Mouse (Mus musculus) heart, embryonic 13.5 days (tissue): ENCODE results near the gene Dclk1. TPM values are rescaled to one million over a fixed set of nuclear protein-coding genes. Genes with fewer than 3 reads are reported as not detected.

Source experiments
- ATAC-seq: fragments of 200-750 bp; cut with Nextera tagmentation; 2 replicates; pipeline ENCODE4 v1.8.0; 2017; ENCODE audit warnings: moderate TSS enrichment; ENCODE audit not compliant: insufficient number of reproducible peaks, low FRiP score, low TSS enrichment; ENCODE audit errors: extremely low read depth
- H3K27ac ChIP-seq: fragments of 300-500 bp; sonication (generic); replicated peaks from 2 replicates; pipeline ENCODE4 v1.5.1; 2015; ENCODE audit warnings: moderate library complexity, mild to moderate bottlenecking, inconsistent platforms
- H3K27me3 ChIP-seq: fragments of 300-500 bp; sonication (generic); replicated peaks from 2 replicates; pipeline ENCODE4 v1.6.1; 2015; ENCODE audit warnings: mild to moderate bottlenecking, inconsistent platforms
- H3K36me3 ChIP-seq: fragments of 300-500 bp; sonication (generic); 2 replicates; pipeline ENCODE4 v1.6.1; 2015; ENCODE audit warnings: mild to moderate bottlenecking, inconsistent platforms
- H3K4me1 ChIP-seq: fragments of 300-500 bp; sonication (generic); 2 replicates; pipeline ENCODE4 v1.6.1; 2015; ENCODE audit warnings: inconsistent platforms
- H3K4me2 ChIP-seq: fragments of 300-500 bp; sonication (generic); 2 replicates; pipeline ENCODE4 v1.6.1; 2015; ENCODE audit warnings: inconsistent platforms, mild to moderate bottlenecking, moderate library complexity
- H3K4me3 ChIP-seq: fragments of 300-500 bp; sonication (generic); 2 replicates; pipeline ENCODE4 v1.5.1; 2015; ENCODE audit warnings: moderate library complexity, mild to moderate bottlenecking, inconsistent platforms
- H3K9ac ChIP-seq: fragments of 300-500 bp; sonication (generic); 2 replicates; pipeline ENCODE4 v1.6.1; 2015; ENCODE audit warnings: inconsistent platforms, mild to moderate bottlenecking, moderate library complexity
- H3K9me3 ChIP-seq: fragments of 300-500 bp; sonication (generic); 2 replicates; pipeline ENCODE4 v1.6.1; 2016; ENCODE audit warnings: inconsistent platforms
- WGBS: fragments of 180-500 bp; shearing (Covaris S2); methylation state at CpG from one replicate; pipeline ENCODE4 v1.1.7; 2015; ENCODE audit warnings: mixed read lengths; 5-methylcytosine and 5-hydroxymethylcytosine counted together
- polyA plus RNA-seq: library from polyadenylated mRNA; unstranded; fragments of >200 nt; fragmentation: Nextera tagmentation; extraction: Ambion mirVana; gene quantifications from 2 replicates; pipeline ENCODE4 v1.2.1, GENCODE M21; 2015

The Dclk1 gene
- polyA plus RNA-seq, 1 experiment from 2014 or later = 8.2 TPM

DNA sequence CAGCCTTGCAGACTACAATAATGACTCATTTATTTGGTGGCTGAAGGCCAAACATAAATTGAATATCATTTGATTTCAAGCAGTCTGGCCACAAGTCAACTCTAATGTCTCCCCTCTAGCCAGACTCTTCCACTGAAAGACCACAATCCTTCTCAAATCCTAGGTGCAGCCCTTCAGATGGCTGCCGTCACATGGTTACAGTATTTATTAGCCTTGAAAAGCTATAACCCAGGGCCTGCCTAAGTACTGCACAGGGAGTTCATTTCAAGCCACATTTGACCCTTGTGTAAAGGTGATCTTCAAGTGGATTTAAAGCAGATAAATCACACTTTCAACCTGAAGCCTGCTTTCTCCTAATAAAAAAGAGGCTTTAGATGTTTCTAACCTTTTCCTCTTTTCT, 192.1 kb downstream of the Dclk1 start:
- H3K9me3 ChIP-seq = peaks cover 3% of the 10 kb centered on the region
- no peak overlapping the region for H3K4me3 ChIP-seq
- 63% methylated on average over 1 of the region's 1 CpGs for WGBS
- no peak overlapping the region for H3K9ac ChIP-seq
- H3K27ac ChIP-seq = no peak overlapping the region
- H3K4me1 ChIP-seq = no peaks in the 10 kb centered on the region
- no peak overlapping the region for H3K4me2 ChIP-seq
- no peaks in the 10 kb centered on the region for H3K27me3 ChIP-seq
- H3K36me3 ChIP-seq = no peaks in the 10 kb centered on the region
- ATAC-seq = no peak

DNA sequence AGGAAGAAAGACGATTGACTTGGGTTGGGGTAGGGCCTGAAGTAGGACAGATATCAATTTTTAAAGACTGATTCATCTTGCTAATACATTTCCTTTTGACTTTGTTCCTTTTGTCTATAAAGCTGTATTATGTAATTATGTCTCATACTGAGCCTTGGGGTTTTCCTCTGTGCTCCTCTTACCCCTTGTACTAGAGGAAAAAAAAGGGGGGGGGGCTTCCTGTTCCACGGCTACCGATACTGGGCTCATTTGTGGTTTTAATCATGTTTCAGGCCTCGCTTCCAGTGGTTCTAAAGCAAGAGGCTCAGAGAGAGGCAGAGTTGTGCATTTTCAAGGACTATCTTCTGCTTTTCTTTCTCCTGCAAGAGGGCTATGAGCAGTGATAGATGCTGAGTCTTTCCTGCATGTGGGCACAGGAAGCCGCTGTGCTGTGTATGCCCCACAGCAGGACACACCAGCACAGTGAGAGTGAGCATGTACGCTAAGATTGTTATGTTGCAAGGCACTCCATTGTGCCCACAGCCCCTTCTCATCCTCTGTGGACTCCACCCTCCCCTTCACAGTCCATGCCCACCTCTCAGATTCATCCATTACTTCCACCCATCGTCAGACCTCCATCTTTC, 196.8 kb downstream of the Dclk1 start:
- no peaks in the 10 kb centered on the region for H3K36me3 ChIP-seq
- H3K4me2 ChIP-seq = no peak overlapping the region
- no peaks in the 10 kb centered on the region for H3K27me3 ChIP-seq
- no peaks in the 10 kb centered on the region for H3K9me3 ChIP-seq
- no peak overlapping the region for H3K27ac ChIP-seq
- H3K9ac ChIP-seq = no peak overlapping the region
- WGBS = 79% methylated on average over 7 of the region's 7 CpGs
- H3K4me3 ChIP-seq = no peak overlapping the region
- H3K4me1 ChIP-seq = peaks cover 12% of the 10 kb centered on the region
- no peak for ATAC-seq

DNA sequence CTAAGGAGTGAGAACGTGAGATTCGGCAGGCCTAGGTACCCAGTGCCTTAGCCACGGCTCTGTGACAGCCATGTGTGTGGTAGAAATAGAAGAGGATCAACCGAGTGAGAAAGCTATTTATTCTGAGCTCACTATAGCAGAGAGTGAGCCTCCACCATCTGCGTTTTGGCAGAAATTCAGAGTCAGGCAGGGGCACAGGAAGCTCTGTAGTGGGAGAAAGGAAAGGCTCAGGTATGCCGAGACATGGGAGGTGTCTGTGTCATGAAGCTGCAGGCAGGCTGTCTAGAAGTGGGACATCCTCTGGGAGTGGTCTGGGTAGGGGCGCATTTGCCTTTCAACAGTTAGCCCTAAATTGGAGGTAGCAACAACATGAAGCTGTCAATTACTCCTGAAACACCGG, 198.2 kb downstream of the Dclk1 start:
- ATAC-seq = no peak
- no peak overlapping the region for H3K4me2 ChIP-seq
- WGBS = 39% methylated on average over 8 of the region's 8 CpGs

DNA sequence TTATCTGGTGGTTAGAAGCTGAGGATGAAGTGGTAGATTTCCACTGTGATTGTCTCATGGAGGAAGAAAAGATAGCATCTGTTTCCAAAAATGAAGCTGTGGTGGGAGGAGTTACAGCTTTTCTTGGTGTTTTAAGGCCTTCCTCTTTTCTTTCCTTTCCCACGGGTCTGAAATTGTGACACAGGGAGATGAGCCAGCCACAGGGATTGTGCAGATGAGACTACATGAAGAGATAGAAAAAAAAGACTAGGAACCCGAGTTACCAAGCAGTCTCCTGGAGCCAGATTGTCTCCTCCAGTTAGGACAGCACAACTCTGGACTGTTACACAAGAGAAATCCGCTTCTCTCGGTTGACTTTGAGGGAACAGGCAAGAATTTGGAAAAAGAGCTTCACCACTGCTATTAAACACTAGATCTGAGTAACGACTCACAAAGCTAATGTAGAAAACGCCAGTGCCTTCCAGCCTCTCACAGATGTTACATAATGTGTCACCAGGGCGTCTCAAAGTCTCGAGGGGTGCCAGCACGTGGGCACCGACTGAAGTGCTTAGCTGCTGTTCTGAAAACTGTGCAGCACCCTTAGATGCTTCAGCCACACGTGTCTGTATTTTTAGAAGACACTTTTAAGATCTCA, 200.0 kb downstream of the Dclk1 start:
- no peak overlapping the region for H3K4me2 ChIP-seq
- peaks cover 12% of the 10 kb centered on the region for H3K4me1 ChIP-seq
- no peak overlapping the region for H3K4me3 ChIP-seq
- no peak overlapping the region for H3K9ac ChIP-seq
- H3K36me3 ChIP-seq = no peaks in the 10 kb centered on the region
- ATAC-seq = no peak
- H3K27ac ChIP-seq = no peak overlapping the region
- H3K9me3 ChIP-seq = no peaks in the 10 kb centered on the region
- 66% methylated on average over 11 of the region's 11 CpGs for WGBS
- H3K27me3 ChIP-seq = no peaks in the 10 kb centered on the region

More for the DNA sequence above, 198.2 kb downstream of the Dclk1 start:
- Histone ChIP-seq H3K9ac (no peak overlapping the region), H3K36me3 (no peaks in the 10 kb centered on the region), H3K4me3 (no peak overlapping the region), H3K4me1 (peaks cover 12% of the 10 kb centered on the region), H3K9me3 (no peaks in the 10 kb centered on the region), H3K27ac (peak overlapping the region; percentile 39; the same call in 1 of the 2 replicates), H3K27me3 (no peaks in the 10 kb centered on the region)

DNA sequence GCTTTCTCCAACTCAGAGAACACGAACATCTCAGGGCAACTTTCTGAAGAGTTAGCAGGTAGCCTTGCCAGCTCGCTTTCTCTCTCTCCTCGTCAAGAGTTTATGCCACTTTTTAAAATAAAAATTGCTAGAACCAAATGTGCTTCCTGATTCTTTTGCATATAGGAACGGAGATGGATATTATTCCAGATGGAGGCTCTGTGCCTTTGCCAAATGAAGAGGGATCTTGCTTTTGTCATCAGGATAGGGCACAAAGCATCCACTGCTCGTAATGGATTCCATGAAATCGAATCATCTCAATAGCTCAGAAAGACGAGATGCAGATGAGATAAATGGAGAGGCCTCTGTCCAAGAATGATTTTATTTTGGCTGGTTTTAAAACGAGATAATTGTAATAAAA, 201.1 kb downstream of the Dclk1 start:
- no peak overlapping the region for H3K4me3 ChIP-seq
- 77% methylated on average over 8 of the region's 8 CpGs for WGBS
- no peak for ATAC-seq
- no peaks in the 10 kb centered on the region for H3K9me3 ChIP-seq
- H3K27me3 ChIP-seq = no peaks in the 10 kb centered on the region
- no peaks in the 10 kb centered on the region for H3K36me3 ChIP-seq
- no peak overlapping the region for H3K9ac ChIP-seq
- no peak overlapping the region for H3K27ac ChIP-seq
- H3K4me2 ChIP-seq = no peak overlapping the region
- peaks cover 12% of the 10 kb centered on the region for H3K4me1 ChIP-seq

DNA sequence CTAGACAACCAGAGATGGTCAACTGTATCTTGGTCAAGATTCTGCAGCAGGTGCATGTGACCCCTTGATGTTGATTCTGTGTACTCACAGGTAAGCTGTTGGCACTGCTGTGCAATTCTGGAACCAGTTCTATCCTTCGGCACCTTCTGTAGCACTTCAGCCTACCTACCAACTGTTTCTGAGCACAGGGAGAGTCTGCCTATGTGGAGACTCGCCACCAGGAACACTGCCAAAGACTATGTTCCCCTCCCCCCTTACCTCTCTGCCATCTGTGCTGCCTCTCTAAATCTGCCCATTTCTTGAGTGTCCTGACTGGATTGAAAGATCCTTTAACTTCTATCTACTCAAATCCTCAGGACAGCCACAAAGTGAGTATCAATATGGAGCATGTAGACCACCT, 201.6 kb downstream of the Dclk1 start:
- H3K27ac ChIP-seq = no peak overlapping the region
- H3K4me2 ChIP-seq = no peak overlapping the region
- H3K9me3 ChIP-seq = no peaks in the 10 kb centered on the region
- ATAC-seq = no peak
- no peak overlapping the region for H3K4me3 ChIP-seq
- H3K4me1 ChIP-seq = peaks cover 12% of the 10 kb centered on the region
- H3K36me3 ChIP-seq = no peaks in the 10 kb centered on the region
- H3K27me3 ChIP-seq = no peaks in the 10 kb centered on the region
- H3K9ac ChIP-seq = no peak overlapping the region
- 86% methylated on average over 2 of the region's 2 CpGs for WGBS

DNA sequence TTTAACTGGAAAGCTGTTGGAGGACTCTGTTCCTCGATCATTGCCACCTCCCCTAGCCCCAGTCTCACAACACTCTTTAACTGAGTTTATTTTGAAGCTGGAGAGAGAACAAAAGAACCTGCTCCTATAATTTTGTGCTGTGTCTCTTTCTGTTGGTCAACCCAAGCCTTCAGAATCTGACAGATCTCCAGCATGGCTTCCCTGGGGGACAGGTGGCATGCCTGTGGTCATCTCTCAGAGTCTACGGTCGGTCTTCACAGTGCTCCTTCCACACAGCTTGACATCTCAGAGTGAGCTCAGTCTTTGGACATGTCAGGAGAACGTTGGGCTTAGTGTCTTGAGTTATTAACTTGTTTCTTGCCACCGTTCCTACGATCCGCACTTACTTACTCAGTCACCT, 204.5 kb downstream of the Dclk1 start:
- 83% methylated on average over 7 of the region's 7 CpGs for WGBS
- Histone ChIP-seq H3K4me1 (no peaks in the 10 kb centered on the region), H3K27me3 (no peaks in the 10 kb centered on the region), H3K9ac (no peak overlapping the region), H3K4me2 (no peak overlapping the region), H3K9me3 (no peaks in the 10 kb centered on the region), H3K36me3 (no peaks in the 10 kb centered on the region), H3K27ac (no peak overlapping the region), H3K4me3 (no peak overlapping the region)
- no peak for ATAC-seq

DNA sequence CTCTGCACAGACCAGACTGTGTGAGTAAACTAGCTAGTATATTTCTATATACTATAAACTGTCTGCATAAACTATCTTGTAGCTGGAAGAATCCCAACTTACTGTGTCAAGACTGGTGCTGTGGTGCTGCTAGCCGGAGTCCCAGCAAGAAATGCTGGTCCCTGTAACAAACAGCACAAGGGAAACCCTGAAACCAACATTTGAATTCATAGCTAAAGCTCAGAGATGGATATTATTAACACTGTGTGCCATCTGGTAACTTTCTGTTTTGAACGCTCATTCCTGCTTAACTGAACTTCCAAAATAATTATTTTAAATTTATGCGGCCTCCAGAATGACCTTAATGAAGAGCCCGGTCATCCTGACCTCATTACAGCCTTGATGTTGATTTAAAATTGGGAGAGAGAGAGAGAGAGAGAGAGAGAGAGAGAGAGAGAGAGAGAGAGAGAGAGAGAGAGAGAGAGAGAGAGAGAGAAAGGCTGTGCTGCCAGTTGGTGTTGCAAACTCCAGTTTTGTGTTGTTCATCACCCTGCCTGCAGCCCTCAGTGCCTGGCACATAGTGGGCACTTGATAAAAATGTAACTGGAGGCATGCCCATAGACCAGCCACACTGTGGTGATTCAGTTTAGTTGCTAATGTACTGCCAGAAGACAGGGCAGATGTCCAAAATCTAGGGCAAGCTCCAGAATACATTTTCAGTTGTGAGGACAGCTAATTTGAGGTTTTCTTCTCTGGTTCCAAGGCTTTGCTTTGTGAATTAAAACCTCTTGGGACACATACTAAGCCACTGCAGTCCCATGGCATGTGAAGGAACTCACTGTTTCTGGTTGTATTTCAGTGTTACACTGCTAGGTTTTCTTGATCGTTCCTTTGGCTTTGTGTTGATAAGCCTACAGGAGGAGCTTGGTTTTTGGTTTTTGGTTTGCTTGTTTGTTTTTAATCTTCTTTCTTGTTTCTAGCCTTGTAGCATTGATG, 205.6 kb downstream of the Dclk1 start:
- H3K9ac ChIP-seq = no peak overlapping the region
- no peaks in the 10 kb centered on the region for H3K4me1 ChIP-seq
- 85% methylated on average over 5 of the region's 5 CpGs for WGBS
- no peaks in the 10 kb centered on the region for H3K9me3 ChIP-seq
- ATAC-seq = no peak
- no peaks in the 10 kb centered on the region for H3K36me3 ChIP-seq
- no peak overlapping the region for H3K4me3 ChIP-seq
- no peak overlapping the region for H3K27ac ChIP-seq
- no peaks in the 10 kb centered on the region for H3K27me3 ChIP-seq
- H3K4me2 ChIP-seq = no peak overlapping the region

DNA sequence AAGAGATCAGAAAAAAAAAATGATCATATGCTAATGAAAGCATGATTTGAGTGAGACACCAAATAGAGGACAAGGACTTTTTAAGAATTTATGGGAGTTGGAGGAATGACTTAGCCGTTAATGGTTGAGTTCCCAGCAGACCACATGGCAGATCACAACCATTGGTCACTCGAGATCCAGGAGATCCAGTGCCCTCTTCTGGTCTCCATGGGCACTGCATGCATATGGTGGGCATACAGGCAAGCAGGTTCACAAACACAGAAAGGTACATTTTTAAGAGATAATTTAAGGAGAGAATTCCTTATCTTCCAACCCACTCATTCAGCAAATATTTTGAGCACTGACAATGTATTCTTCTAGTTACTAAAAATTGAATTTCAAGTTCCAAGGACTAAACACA, 207.0 kb downstream of the Dclk1 start:
- no peaks in the 10 kb centered on the region for H3K27me3 ChIP-seq
- ATAC-seq = no peak
- H3K4me3 ChIP-seq = no peak overlapping the region
- no peaks in the 10 kb centered on the region for H3K36me3 ChIP-seq
- WGBS = 81% methylated on average over 2 of the region's 2 CpGs
- no peak overlapping the region for H3K4me2 ChIP-seq
- no peak overlapping the region for H3K9ac ChIP-seq
- no peaks in the 10 kb centered on the region for H3K4me1 ChIP-seq
- no peaks in the 10 kb centered on the region for H3K9me3 ChIP-seq
- no peak overlapping the region for H3K27ac ChIP-seq

DNA sequence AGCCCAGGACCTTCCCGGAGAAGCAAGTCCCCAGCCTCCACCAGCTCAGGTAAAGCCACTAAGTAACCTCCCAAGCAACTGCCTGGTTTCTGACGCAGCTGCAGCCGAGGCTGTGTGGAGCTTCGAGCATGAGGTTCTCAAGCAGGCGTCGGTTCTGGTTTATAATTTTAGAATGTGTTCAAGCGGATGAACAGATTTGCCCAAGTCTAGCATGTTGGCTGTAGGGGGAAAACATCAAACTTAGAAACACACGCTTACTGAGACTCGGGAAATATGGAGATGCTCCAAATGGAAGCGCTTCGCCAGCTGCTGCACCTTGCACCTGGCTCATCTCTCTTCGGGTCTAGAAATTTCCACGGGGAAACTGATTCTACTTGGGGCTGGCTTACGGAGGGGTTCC, 208.9 kb downstream of the Dclk1 start:
- 86% methylated on average over 14 of the region's 14 CpGs for WGBS
- Histone ChIP-seq H3K27me3 (no peaks in the 10 kb centered on the region), H3K4me3 (no peak overlapping the region), H3K36me3 (no peaks in the 10 kb centered on the region), H3K4me1 (no peaks in the 10 kb centered on the region), H3K27ac (no peak overlapping the region), H3K4me2 (no peak overlapping the region), H3K9ac (no peak overlapping the region), H3K9me3 (no peaks in the 10 kb centered on the region)
- ATAC-seq = no peak

DNA sequence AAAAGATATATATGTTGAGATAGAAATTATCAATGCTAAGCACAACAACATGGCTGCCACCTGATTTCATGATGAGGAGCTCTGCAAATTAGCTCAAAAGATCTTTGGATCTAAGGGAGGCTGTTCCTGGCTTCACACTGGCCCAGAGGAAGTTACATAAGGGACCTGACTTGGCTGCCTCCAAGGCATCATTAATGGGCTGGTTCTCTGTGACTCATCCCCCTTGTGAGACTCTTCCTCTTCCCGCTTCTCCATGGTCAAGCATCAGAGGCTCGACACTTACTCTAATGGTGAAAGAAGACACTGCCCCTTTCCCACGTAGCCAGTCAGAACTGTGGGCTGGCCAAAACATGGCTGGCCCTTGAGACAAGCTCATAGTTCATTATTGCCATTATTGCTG, 209.7 kb downstream of the Dclk1 start:
- no peak overlapping the region for H3K27ac ChIP-seq
- WGBS = 64% methylated on average over 3 of the region's 3 CpGs
- H3K36me3 ChIP-seq = no peaks in the 10 kb centered on the region
- H3K27me3 ChIP-seq = no peaks in the 10 kb centered on the region
- ATAC-seq = no peak
- H3K4me2 ChIP-seq = no peak overlapping the region
- no peaks in the 10 kb centered on the region for H3K4me1 ChIP-seq
- no peak overlapping the region for H3K9ac ChIP-seq
- H3K4me3 ChIP-seq = no peak overlapping the region
- no peaks in the 10 kb centered on the region for H3K9me3 ChIP-seq
